Mouse (Mus musculus) ES-CJ7 (cell line): ENCODE data around the gene Aoc1.

ENCODE experiments used
- DNase-seq: peaks from one replicate; pipeline ENCODE4 v3.0.0; 2011; ENCODE audit warnings: low read depth, low spot score

Aoc1 gene

DNA sequence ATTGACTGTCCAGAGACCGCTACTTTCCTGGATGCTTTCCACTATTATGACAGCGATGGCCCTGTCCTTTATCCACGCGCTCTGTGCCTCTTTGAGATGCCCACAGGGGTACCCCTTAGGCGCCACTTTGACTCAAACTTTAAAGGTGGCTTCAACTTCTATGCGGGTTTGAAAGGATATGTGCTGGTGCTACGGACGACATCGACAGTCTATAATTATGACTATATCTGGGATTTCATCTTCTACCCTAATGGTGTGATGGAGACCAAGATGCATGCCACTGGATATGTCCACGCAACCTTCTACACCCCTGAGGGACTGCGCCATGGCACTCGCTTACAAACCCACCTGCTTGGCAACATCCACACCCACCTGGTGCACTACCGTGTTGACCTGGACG lies 33.7 kb downstream of the Aoc1 start:
- no peak for DNase-seq

DNA sequence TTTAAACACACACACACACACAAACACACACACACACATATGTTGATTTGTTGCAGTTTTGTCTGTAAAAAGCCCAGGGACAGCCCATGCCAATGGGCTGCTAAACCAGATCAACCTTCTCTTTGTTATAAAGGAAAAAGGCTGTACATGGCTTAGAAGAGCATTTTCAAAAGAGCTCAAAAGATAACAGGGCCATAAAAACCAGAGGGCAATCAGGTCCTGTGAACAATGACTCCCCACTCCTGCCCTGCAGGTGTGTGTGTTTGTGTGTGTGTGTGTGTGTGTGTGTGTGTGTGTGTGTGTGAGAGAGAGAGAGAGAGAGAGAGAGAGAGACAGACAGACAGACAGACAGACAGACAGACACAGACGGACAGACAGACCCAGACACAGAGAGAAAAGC lies 36.5 kb downstream of the Aoc1 start:
- DNase-seq: no peak

DNA sequence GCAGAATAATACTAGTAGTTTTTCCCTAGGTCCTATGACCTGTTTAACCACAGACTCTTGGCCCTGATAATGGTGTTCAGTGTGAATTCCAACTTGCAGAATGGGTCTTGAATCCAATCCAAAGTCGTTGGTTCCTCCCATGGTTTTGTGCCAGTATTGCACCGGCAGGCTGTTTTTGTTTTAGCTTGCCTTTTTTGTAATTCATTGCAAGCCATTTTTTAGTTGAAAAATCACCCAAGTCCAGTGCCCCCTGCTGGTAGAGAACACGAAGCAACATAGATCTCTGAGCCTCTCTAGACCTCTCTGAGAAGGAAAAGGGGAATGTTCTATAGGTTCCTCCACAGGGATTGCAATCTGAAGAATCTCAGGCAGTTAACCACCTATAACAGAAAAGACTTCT lies 39.3 kb downstream of the Aoc1 start:
- peak; percentile 39 for DNase-seq

- DNase-seq: no peak
Observed at GRCm38 (mm10) chr6:48913587-48913986, 40.9 kb downstream of the Aoc1 start.

DNA sequence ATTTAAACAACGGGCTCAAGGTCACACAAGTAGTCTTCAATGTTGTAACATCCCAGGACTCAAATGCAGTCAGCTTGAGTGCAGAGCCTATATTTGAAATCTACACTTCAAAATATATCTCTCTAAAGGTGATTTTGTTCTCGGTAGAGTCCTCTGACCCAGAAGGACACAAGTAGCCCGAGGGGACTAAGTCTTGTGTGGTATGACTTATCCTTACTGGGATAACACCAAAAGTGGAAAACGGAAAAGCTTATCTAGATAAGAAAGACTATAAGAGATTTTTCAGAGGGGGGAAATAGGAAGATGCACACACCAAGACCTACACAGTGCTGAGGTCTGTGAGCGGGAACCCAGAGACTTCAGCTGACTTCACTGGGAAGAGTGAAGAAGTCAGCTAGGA lies 56.9 kb downstream of the Aoc1 start, which contains the start of gene 1600015I10Rik:
Gene 1600015I10Rik, plus strand, starts transcription at position 301 of the 400 bp plus-strand sequence.
- no peak for DNase-seq

GRCm38 (mm10) chr6:48949596-48949995 lies 76.9 kb downstream of the Aoc1 start:
- DNase-seq: no peak

DNA sequence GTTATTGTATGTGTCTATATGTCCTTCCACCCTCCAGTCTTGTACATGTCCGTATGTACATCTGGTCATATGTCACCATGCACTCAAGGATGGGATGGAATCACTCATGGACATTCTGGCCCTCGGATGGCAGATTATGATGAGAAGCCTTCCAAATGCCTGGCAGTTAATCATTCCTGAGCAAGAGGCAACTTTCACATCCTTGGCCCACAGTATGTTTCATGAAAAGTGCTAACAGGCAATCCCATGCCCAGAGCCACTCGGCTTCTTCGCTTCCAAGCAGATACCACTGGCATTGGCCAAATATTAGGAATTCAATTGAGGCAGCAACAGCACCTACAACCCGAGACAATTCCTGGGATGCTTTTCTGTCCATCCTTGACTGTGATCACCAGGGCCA lies 78.0 kb downstream of the Aoc1 start:
- DNase-seq: no peak

- no peak for DNase-seq
Observed at GRCm38 (mm10) chr6:48951630-48952029, 78.9 kb downstream of the Aoc1 start.

DNA sequence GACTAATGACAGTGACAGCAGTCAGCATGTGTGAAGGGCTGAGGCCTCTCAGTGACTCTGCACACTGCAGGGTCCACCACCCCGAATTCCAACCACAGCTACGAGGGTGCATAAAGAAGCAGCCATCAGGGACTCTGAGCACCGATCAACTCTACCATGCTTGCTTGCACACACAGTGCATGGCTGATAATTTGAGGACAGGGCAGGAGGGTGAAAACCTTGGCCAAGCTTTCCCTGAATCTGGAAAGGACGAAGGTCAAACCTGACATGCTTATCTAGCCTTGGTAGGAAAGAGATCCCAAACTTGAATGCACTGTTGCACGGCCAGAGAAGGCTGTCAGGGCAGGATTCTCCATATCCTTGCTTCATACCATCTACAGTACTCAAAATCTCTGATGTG lies 80.5 kb downstream of the Aoc1 start:
- DNase-seq: no peak

DNA sequence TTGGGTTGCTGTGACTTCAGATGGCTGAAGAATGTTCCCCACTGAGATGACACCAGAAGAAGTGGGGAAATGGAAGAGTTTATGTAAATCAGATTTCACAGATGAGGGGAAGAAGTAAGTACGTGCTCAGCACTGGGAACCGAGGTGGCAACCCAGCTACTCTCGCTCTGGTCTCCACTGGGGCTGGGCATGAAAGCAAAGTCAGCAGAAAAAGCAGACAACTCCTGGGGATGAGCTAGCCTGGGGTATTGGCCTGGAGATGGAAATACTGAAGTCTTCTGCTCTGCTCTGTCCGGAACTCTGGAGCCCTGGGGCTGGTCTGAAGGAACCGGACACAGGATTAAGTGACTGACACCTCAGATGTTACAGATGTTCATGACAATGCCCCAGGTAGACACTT lies 81.5 kb downstream of the Aoc1 start:
- no peak for DNase-seq

DNA sequence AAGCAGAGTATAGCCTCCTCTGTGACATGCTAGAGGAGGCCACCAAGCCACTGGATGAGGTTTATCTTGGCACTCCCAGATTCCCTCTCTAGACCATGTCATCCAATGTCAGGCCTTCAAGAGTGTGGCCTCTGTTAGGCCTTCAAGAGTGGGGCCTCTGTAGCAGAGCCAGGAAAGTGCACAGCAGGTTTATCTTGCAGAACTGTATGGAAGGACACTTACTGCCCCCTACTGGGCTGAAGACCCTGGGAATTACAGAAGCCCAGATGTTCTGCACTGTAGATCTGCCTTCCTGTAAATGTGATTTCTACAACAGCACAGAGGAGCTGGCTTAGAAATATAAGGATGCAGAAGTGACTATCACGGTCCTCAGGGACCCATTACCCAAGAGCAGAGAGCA lies 82.2 kb downstream of the Aoc1 start:
- DNase-seq: peak; percentile 48

GRCm38 (mm10) chr6:48956785-48957184 lies 84.1 kb downstream of the Aoc1 start:
- no peak for DNase-seq

DNA sequence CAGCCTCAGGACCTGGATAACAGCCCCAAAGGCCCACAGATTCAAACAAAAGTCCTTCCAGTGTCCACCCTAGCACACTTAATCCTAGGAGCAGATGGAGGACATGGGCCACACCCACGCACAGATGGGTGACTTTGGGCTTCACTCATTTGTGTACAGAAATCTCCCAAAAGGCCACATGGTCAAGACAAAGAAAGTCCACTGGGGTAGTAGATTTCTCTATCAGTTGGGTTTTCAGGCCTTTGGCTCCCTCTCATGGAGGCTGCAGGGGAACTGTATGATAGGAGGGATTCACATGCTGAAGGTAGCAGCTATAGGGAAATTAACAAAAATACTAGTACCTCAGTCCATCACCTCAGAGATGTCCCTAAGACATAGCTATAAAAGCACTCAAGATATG lies 85.4 kb downstream of the Aoc1 start:
- DNase-seq: peak; percentile 33
